Mouse (Mus musculus) gastrocnemius, postnatal 10 days (tissue): ENCODE data around the gene Irf9. TPM values are rescaled to one million over a fixed set of nuclear protein-coding genes. Genes with fewer than 3 reads are reported as not detected.

Source experiments
- total RNA-seq, 2 experiments: library from RNA; stranded (reverse); gene quantifications; 2 replicates each; pipeline ENCODE4 v1.2.3; 2021

The Irf9 gene
- total RNA-seq, 2 experiments from 2014 or later: 5.0 to 5.7 TPM

Other genes starting within 250 kb of the Irf9 start
- gene Dhrs4, start 124.8 kb upstream of the Irf9 start, total RNA-seq: 10 to 100 TPM; 28.7 to 29.9 TPM
- 1 to 10 TPM; 2.5 to 3.9 TPM for gene Carmil3, start 112.9 kb upstream of the Irf9 start, total RNA-seq
- under 1 TPM in 1 of 2 experiments, not detected in 1; 0.14 TPM for gene Cpne6, start 93.1 kb upstream of the Irf9 start, total RNA-seq
- gene Nrl, start 78.6 kb upstream of the Irf9 start, total RNA-seq: not detected
- 10 to 100 TPM; 15.0 to 21.4 TPM for gene Pck2, start 63.3 kb upstream of the Irf9 start, total RNA-seq
- 10 to 100 TPM; 61.1 to 61.2 TPM for gene Dcaf11, start 43.6 kb upstream of the Irf9 start, total RNA-seq
- not detected for gene A730061H03Rik, start 43.2 kb upstream of the Irf9 start, total RNA-seq
- 100 to 1,000 TPM; 403 to 446 TPM for gene Fitm1, start 28.0 kb upstream of the Irf9 start, total RNA-seq
- gene Psme1, start 25.4 kb upstream of the Irf9 start, total RNA-seq: 10 to 100 TPM; 56.3 to 58.7 TPM
- 10 to 100 TPM; 45.2 to 49.9 TPM for gene Emc9, start 18.3 kb upstream of the Irf9 start, total RNA-seq
- gene Psme2, start 12.5 kb upstream of the Irf9 start, total RNA-seq: 10 to 100 TPM; 74.4 to 85.8 TPM
- 10 to 100 TPM; 15.9 to 16.4 TPM for gene Rnf31, start 11.9 kb upstream of the Irf9 start, total RNA-seq
- gene Rec8, start 14.5 kb downstream of the Irf9 start, total RNA-seq: under 1 TPM; 0.56 to 0.70 TPM
- 10 to 100 TPM; 68.3 to 77.1 TPM for gene Ipo4, start 32.4 kb downstream of the Irf9 start, total RNA-seq
- 1 to 10 TPM; 1.1 to 2.7 TPM for gene Gm49378, start 34.3 kb downstream of the Irf9 start, total RNA-seq
- gene Tm9sf1, start 40.2 kb downstream of the Irf9 start, total RNA-seq: 10 to 100 TPM; 29.2 to 33.2 TPM
- 1 to 10 TPM in 1 of 2 experiments, under 1 TPM in 1; 0.54 to 1.1 TPM for gene Tssk4, start 46.6 kb downstream of the Irf9 start, total RNA-seq
- gene Mdp1, start 56.9 kb downstream of the Irf9 start, total RNA-seq: 10 to 100 TPM; 20.9 to 22.2 TPM
- gene Gmpr2, start 68.4 kb downstream of the Irf9 start, total RNA-seq: 1 to 10 TPM; 5.9 to 8.6 TPM
- gene Nedd8, start 68.6 kb downstream of the Irf9 start, total RNA-seq: 100 to 1,000 TPM; 242 to 253 TPM
- 10 to 100 TPM; 11.7 to 14.9 TPM for gene Tinf2, start 78.2 kb downstream of the Irf9 start, total RNA-seq
- under 1 TPM; 0.19 to 0.50 TPM for gene Tgm1, start 110.4 kb downstream of the Irf9 start, total RNA-seq
- 10 to 100 TPM in 1 of 2 experiments, 1 to 10 TPM in 1; 9.4 to 10.2 TPM for gene Rabggta, start 118.7 kb downstream of the Irf9 start, total RNA-seq
- 10 to 100 TPM; 33.2 to 33.3 TPM for gene Dhrs1, start 142.1 kb downstream of the Irf9 start, total RNA-seq
- 10 to 100 TPM; 13.4 to 15.2 TPM for gene Nop9, start 142.1 kb downstream of the Irf9 start, total RNA-seq
- not detected for gene Cideb, start 154.9 kb downstream of the Irf9 start, total RNA-seq
- under 1 TPM; 0.07 to 0.14 TPM for gene Ltb4r2, start 157.9 kb downstream of the Irf9 start, total RNA-seq
- gene Ltb4r1, start 162.4 kb downstream of the Irf9 start, total RNA-seq: under 1 TPM; 0.16 to 0.61 TPM
- 1 to 10 TPM; 5.9 to 9.4 TPM for gene Adcy4, start 180.5 kb downstream of the Irf9 start, total RNA-seq
- gene Ripk3, start 185.3 kb downstream of the Irf9 start, total RNA-seq: 1 to 10 TPM; 3.9 to 4.2 TPM
- gene Nfatc4, start 219.6 kb downstream of the Irf9 start, total RNA-seq: 10 to 100 TPM in 1 of 2 experiments, 1 to 10 TPM in 1; 9.3 to 14.8 TPM